Mouse (Mus musculus): ENCODE results near the gene Aktip. TPM values are rescaled to one million over a fixed set of nuclear protein-coding genes. Genes with fewer than 3 reads are reported as not detected.

Gene Aktip
- polyA plus RNA-seq, 1 experiment from 2014 or later, result 96.5 TPM

DNA sequence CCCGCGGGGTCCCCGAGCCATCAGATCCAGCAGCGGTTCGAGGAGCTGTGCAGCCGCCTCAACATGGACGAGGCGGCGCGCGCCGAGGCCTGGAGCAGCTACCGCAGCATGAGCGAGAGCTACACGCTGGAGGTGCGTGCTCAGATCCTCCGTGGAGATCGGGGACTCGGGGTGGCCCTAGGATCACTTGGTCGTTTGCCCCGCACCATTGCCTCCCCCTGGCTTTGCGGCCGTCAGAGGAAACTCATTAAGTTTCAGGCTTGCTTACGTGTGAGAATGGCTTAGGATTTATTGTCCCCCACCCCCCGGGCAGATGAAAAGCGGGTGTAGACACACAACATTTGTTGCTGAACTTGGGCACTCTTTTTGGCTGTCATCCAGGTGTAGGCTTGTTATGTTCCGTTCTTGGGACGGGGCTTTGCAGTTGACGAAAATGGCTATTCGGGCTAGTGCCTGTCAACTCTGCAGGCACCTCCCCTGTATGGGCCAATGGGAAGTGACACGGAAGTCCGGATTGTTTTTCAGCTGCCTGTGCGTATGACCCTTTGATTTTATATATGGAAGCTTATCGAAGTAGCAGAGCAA is 129.4 kb downstream of the Aktip start:
- whole genome bisulfite sequencing, result under 1% methylated on average over 33 of the region's 34 CpGs
- H3K4me2 ChIP-seq, result peak overlapping the region; percentile 67
- H3K4me3 ChIP-seq (replicated peaks), result peak overlapping the region; percentile 84
- H3K27ac ChIP-seq, result peak overlapping the region; percentile 83
- ATAC-seq (ENCODE audit: low FRiP score), result peak; percentile 84
- no peaks in the 10 kb centered on the region for H3K27me3 ChIP-seq
- no peaks in the 10 kb centered on the region; the same call in 1 of the 2 replicates for H3K36me3 ChIP-seq (replicated peaks)
- peak overlapping the region; percentile 80 for H3K9ac ChIP-seq
- no peaks in the 10 kb centered on the region for H3K9me3 ChIP-seq
- H3K4me1 ChIP-seq, result peaks cover 15% of the 10 kb centered on the region

DNA sequence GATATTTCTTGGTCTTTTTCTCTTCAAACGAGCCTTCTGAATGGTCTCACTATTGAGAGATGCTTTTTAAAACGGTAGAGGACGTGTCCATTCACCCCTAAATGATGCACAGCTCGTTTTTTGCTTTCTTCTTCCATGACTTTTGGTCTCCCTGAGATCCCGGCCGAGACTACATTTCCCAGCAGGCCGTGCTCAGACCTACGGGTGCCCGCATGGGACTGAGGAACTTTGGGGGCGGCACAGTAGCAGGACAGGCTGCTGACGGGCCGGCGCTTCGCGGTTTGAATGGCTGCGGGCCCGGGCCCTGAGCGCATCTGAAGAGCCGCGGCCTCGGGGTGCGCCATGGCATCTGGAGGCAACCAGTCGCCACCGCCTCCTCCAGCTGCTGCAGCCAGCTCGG is 129.9 kb downstream of the Aktip start, which contains the start of gene Rbl2:
TSS of gene Rbl2 (plus strand) at position 224 of the 400 bp plus-strand sequence.
- Histone ChIP-seq H3K4me3 (replicated peaks) (peak within 1 kb of the TSS; percentile 84), H3K27ac (peak within 1 kb of the TSS; percentile 83), H3K4me1 (peaks cover 15% of the 10 kb centered on the region), H3K36me3 (replicated peaks) (no peaks in the 10 kb centered on the region; the same call in 1 of the 2 replicates), H3K27me3 (no peaks in the 10 kb centered on the region), H3K4me2 (peak within 1 kb of the TSS; percentile 67), H3K9me3 (no peaks in the 10 kb centered on the region), H3K9ac (peak within 1 kb of the TSS; percentile 80)
- under 1% methylated on average over 25 of the region's 25 CpGs for WGBS
- peak; percentile 99 for ATAC-seq (ENCODE audit: low FRiP score)

DNA sequence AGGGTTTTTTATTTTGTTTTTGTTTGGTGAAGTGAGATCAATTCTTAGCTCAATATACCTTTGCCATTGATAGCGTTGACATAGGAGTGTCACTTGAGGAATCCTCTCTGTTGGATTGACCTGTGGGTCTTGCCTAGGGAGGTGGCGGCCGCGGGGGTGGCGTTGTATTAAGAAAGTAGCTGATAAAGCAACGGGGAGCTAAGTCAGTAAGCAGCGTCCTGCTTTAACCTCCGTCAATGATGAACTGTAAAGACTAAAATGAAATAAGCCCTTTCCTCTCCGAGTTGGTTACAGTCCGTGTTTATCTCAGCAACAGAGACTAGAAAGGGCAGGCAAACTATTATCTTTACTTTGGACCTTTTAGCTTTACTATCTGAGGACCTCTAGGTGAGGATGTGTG is 130.4 kb downstream of the Aktip start:
- no peaks in the 10 kb centered on the region for H3K27me3 ChIP-seq
- H3K27ac ChIP-seq, result no peak overlapping the region
- H3K4me2 ChIP-seq, result peak overlapping the region; percentile 67
- H3K4me3 ChIP-seq (replicated peaks), result peak overlapping the region; percentile 84
- no peaks in the 10 kb centered on the region for H3K36me3 ChIP-seq (replicated peaks)
- H3K9ac ChIP-seq, result peak overlapping the region; percentile 36; the same call in 1 of the 2 replicates
- ATAC-seq (ENCODE audit: low FRiP score), result 0 out of 2 replicates have a peak, but pooled peaks have one; percentile 1
- WGBS, result 6% methylated on average over 10 of the region's 10 CpGs
- H3K4me1 ChIP-seq, result peaks cover 15% of the 10 kb centered on the region
- H3K9me3 ChIP-seq, result no peaks in the 10 kb centered on the region

DNA sequence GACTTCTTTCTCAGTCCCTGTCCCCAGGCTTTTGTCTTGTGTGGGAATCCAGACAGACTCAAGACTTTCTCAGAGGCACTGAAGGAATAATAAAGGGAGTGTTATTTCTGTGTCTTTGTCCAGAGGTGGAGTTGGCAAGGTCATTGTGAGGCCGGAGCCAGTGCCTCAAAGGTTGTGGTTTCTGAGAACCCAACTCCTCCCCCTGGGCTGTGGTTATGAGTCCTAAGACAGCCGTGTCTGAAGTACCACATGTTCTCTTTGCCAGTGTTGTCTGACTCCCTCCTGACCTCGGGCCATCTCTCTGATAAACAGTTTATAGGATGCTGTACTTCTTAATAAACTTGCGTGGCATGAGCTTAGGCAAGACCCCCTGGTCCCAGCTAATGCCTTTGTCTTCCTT is 134.6 kb downstream of the Aktip start:
- H3K9ac ChIP-seq, result no peak overlapping the region
- no peaks in the 10 kb centered on the region for H3K9me3 ChIP-seq
- no peak overlapping the region for H3K4me2 ChIP-seq
- ATAC-seq (ENCODE audit: low FRiP score), result no peak
- WGBS, result 74% methylated on average over 4 of the region's 4 CpGs
- no peaks in the 10 kb centered on the region for H3K36me3 ChIP-seq (replicated peaks)
- no peak overlapping the region for H3K27ac ChIP-seq
- no peaks in the 10 kb centered on the region for H3K27me3 ChIP-seq
- peaks cover 7% of the 10 kb centered on the region for H3K4me1 ChIP-seq
- no peak overlapping the region for H3K4me3 ChIP-seq (replicated peaks)

Other genes with a start within 250 kb of the Aktip start
- 17.3 and 18.1 TPM in 2 replicates for gene Rbl2, start 129.9 kb downstream of the Aktip start, polyA plus RNA-seq (2016; fragmentation: Nextera tagmentation; extraction: Ambion mirVana)
- 15.8 and 17.0 TPM in 2 replicates for gene Rpgrip1l, start 113.3 kb upstream of the Aktip start, polyA plus RNA-seq (2016; fragmentation: Nextera tagmentation; extraction: Ambion mirVana)
- gene Fto, start 113.5 kb upstream of the Aktip start, polyA plus RNA-seq (2016; fragmentation: Nextera tagmentation; extraction: Ambion mirVana), result 105 and 111 TPM in 2 replicates

Measured in forebrain, embryonic 12.5 days (tissue).